Mouse (Mus musculus) spleen, adult 18-20 months (tissue): ENCODE measurements around the gene Trim24.
"Not testable (repeated sequence)": the region's sequence is repeated elsewhere in the genome, so short reads cannot be mapped to it uniquely, and the experiment has no call there.

Source experiments
- DNase-seq, 2 experiments: peaks; one replicate each; pipeline ENCODE4 v3.0.0; 2022; ENCODE audit warnings: mixed read lengths in 2 of 2

Gene Trim24

DNA sequence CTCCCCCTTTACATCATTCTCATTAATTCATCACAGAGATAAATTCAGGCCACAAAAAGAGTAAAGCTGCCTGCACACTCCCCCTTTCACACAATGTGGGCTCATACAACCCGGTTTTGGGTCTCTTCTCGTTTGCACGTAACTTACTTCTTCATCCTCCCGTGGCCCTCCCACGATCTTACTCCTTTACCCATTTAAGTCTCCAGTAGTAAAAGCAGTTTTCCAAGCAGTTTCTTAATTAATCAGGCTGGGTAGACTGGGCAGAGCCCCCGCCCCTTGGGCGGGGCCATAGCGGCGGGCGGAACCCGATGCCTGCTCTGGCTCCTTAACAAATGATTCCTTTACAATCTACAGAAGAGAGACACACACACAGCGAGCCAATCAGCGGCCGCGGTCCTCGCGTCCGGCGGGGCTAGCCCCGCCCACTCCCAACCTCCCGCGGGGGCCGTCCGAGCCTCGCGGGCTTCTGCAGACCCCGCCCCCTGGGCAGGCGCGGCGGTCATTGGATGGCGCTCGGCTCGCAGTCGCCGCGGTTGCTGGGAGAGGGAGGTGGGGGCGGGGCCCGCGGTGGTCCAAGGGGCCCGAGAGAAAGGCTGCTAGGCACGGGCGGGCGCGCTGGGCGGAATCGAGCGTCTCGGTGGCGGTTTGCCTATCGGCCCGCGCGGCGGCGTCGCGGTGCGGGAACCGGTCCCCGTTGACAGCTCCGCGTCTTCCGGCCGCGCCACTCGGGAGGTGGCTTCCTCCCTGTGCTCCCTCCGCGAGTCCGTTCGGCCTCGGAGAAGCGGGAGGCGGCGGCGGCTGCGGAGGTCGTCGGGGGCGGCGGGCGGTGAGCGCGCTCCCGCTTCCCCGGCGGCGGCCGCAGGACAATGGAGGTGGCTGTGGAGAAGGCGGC lies at the start of gene Trim24:
Trim24 (plus strand) TSS at position 567 of the 892 bp plus-strand sequence.
- DNase-seq, result peak; percentile 90 to 93

DNA sequence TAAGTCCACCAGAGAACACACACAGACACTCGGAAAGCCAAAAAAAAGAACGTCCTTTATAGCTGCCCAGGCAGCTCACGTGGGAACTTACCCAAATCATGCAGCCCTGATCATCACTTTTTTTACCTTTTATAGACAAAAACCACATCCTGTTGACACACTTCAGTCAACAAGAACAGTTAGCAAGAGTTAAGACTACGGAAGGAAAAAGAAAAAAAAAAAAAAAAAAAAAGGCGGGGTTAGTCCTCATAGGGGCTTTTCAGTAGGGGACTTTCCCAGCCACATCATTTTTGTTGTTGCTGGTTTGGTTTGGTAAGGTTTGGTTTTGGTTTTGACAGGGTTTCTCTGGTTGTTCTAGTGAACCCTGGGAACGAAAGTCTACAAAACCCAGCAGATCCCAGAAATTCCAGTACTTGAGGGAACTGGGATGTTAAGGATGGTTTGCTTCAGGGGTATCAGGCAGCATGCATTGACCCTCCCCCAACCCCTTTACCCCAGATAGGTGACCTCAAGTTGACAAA lies 49.0 kb upstream of the Trim24 start:
- DNase-seq, result no peak

DNA sequence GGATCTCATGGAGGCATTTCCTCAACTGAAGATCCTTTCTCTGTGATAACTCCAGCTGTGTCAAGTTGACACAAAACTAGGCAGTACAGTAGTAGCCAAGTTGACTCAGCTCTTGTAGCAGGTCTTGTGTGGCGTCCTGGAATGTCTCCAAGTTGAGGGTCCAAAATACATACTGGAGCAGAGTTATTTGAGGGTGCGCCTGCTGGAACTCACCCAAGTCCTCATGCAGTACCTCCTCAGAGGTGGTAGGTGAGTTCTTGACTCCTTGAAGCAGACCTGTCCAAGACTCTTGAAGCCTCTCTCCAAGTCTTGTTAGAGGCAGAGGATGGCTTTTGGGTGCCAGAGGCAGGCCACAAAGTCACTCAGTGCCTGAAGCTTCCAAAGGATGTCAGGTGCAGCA lies 48.2 kb upstream of the Trim24 start:
- DNase-seq, result no peak

DNA sequence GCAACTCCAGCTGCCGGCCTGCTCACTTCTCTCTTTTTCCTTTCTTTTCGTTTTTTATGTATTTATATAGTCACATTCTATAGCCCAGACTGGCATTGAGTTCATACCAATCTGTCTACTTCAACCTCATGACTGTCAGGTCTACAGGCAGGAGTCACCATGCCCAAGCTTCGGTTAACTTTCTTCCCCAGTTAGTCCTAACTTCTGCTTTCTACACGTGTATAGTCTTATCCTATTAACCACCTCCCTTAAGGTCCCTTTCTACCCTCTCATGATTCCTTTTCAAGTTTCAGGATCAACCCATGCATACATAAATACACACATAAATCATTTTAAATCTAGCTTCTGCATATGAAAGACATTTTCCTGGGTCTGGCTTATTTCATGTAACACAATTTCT lies 46.9 kb upstream of the Trim24 start:
- no peak for DNase-seq

DNA sequence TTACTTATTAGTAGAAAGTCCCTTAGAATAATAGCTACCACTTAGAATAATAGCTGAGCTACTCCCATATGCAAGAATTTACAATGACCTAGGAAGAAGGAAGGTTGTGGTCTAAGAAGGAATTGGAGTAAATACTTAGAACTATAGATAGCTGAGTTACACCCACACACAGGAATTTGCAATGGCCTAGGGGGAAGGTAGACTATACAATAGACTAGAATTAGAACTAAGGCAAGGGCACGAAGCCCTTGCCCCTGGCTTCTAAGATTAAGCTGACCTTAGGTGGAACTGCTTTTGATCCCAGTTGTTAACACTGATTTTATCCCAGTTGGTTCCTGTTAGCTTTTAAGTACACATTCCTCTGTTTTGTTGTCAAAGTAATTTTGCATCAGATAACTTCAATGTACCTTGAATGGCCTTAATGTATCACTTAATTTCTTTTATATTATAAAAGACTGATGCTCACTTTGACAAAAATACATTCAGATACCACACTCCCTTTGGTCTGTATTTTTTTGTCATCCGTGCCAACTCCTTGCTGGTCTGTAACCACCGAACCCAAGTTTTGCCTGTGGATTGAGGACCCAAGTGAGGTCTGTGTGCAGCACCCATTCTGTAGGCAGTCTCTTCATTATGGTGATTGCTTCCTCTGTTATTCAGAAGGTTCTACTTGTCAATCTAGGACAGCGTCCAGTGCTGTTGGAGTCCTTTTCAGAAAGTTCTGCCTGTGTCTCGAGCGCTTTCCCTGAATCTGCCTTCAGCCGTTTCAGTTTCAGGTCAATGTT lies 45.1 kb upstream of the Trim24 start:
- DNase-seq, result not testable (repeated sequence)

DNA sequence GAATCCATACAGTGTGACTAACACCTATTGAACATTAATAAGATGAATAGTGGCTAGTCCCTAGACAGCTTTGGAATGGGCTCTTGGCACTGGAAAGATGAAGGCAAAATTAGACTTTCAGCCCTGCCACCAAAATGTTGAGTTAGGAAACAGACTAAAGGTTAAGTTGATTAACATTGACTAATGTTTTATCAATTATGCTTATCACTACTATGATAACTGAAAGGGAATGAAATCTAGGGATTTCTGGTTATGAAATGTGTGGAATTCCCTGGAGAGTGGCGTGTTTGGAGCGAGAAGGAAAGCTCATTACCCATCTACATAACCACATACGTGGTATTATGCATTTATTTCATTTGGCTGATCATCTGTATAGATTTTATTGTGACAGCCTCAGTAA lies 41.7 kb upstream of the Trim24 start:
- DNase-seq, result no peak

DNA sequence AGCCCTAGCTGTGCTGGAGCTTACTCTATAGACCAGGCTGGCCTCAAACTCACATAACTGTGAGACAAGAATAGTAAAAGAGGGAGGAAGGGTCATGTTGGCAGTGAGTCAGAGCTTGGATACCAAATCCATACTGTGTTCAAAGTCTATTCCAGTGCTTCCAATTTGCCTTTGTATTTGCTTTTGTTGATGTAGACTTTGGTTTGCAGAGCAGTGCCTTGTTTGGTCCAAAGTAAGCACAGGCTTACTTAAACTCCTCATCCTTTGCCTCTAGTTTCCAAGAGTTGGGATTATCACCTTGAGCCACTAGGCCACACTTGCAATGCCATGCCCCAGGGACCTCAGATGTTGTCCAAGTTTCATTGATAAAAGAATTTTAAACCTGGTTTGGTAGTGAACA lies 41.0 kb upstream of the Trim24 start:
- DNase-seq, result no peak

DNA sequence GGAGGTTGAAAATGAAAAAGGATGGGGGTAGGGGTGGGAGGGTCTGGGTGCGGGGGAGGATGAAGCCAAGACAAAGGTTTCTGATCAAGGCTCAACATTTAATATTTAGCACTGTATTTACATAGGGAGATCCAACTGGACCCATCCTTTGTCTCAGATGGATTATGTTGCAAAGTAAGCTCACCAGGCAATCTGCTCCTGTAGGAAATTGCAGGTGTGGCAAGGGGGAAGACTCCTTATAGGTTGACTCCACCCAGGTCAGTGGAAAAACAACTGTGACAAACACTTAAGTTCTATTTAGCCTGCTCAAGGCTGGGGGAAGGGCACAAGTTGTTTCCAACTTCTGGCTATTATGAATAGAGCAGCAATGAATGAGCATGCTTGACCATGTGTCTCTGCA lies 36.9 kb upstream of the Trim24 start:
- DNase-seq, result no peak

DNA sequence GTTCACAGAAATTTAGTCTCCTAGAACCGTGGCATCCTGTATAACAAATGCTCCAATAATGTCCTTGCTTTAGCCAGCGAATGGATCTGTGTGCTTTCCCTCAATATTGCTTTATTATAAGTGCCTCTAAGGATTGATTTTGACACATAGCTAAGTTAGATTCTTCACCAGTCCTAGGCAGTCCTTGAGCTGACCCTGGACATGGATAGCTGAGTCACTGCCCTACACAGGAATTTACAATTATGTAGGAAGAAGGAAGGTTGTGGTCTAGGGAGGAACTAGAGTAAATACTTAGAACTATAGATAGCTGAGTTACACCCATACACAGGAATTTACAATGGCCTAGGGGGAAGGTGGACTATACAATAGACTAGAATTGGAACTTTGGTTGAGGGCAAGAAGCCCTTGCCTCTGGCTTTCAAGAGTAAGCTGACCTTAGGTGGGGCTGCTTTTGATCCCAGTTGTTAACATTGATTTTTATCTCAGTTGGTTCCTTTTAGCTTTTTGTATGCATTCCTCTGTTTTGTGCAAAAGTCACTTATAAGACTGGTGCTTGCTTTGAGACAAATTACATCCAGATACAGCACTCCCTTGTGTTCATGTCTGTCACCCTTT lies 33.6 kb upstream of the Trim24 start:
- DNase-seq, result not testable (repeated sequence)

DNA sequence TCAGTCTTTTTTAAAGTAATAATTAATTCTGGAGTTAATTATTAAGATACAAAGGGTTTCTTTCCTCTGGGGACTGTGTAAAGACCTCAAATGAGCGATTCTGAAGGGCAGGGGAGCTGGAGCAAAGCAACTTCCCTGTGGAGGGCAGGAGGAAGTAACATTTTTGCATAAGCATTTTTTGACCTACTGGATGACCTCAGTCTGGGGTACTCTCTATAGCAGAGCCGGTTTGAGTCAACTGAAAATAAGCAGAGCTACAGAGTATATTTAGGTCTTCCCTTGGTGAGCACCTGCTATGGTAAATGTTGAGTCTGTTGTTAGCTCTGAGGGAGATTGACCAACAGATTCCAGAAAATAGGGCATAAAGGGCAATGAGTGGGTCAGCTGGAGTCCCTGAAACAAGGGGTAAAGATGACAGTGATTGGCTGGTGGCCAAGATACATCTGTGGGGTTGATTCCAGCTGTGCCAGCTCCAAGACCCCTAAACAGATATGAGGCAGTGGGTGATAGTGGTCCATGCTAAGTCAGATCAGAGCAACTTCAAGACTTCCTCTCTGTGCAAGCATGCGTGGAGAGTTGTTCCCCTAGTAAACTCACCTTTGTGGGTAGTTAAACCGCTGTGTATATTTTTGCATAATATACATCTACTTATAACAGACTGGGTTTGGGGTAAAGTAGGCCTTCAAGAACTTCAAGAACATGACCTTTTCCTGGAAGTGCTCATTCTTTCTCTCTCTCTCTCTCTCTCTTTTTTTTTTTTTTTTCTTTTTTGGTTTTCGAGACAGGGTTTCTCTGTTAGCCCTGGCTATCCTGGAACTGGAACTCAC lies 27.6 kb upstream of the Trim24 start:
- DNase-seq, result peak in 1 of 2 experiments; percentile 19

DNA sequence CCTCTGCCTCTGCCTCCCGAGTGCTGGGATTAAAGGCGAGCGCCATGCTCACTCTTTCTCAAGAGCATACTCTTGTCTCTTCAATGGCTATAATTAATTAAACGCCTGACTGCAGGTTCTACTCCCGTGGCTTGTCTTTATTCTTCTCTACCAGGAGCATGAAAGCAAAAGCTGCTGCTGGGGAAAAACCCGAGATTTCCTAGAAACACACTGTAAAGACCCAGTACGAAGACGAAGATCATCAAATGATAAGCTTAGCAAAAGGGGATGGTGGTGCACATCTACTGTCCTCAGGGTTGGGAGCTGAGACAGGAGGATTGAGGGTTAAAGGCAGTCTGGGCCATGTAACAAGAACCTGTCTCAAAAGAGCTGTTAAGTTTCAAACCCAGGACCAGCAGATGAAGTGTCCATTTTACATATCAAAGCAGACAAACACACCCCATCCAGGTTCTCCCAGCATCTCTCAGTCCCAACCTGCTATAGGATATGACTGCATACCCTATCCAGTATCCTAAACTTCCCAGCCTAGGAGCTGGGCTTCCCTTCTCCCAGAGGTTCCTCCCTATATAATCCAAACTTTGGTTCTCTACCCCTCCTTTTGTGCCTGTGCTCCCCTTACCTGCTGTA lies 26.9 kb upstream of the Trim24 start:
- no peak for DNase-seq

DNA sequence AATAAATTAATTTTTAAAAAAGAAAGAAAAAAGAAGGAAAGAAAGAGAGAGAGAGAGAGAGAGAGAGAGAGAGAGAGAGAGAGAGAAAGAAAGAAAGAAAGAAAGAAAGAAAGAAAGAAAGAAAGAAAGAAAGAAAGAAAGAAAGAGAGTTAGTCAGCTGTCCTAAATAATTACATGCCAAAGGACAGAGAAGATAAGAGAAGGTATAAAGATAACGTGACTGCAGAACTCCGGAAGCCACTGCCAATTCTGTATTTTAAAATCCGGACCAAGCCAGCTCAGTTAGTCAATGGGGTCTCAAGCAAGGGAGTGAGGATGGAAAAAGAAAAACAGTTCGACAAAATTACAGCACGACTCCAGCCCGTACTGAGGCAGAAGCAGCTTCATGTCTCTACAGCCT lies 25.7 kb upstream of the Trim24 start:
- DNase-seq, result not testable (repeated sequence)

DNA sequence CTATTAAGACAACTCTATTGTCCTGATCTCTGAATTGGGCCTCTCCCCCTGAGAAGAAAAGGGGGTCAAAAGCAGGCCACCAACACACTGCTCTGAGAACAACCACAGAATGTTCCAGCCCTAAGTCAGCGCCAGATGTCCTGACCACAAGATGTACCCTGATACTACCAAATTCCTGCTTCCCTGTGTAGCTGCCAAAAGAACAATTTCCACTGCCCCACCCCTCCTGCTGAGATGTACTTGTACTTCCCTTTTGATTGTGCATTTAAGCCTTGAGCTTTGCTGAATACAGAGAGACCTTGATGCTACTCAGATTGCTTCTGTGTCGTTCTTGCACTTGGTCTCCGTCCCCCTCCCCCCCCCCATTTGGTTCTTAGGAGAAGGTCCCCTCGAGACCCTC lies 23.1 kb upstream of the Trim24 start:
- DNase-seq, result not testable (repeated sequence)

DNA sequence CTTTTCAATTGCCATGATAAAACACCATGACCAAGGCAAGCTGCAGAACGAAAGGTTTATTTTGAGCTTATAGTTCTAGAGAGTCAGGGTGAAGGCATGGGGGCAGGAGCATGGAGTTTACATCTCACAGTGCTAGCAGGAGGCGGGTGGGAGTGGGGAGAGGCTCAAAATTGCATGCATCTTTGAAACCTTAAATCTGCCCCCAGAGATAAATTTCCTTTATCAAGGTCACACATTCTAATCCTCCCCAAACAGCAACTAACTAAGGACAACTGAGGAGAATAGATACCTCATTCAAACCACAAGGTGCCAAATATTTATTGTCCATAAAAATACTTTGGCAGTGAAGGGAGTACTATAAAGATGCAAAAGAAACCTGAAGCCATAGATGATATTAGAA lies 19.3 kb upstream of the Trim24 start:
- DNase-seq, result no peak

DNA sequence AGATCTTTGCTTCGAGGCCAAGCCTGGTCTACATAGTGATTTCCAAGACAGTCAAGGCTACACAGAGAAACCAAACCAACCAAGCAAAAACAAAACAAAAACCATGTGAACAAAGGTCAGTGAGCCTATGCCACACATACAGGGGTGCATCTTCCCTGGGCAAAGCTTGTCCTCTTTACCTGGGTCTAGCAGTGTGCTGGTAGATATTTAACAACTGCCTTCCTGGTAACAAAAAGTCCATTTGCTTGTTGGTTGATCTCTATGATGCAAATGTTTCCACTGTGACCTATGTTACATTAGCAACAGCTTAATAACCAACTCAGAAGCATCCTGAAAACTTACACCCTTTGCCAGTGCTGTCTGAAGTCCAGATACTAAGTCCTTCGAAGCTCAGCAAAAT lies 17.3 kb upstream of the Trim24 start:
- no peak for DNase-seq

DNA sequence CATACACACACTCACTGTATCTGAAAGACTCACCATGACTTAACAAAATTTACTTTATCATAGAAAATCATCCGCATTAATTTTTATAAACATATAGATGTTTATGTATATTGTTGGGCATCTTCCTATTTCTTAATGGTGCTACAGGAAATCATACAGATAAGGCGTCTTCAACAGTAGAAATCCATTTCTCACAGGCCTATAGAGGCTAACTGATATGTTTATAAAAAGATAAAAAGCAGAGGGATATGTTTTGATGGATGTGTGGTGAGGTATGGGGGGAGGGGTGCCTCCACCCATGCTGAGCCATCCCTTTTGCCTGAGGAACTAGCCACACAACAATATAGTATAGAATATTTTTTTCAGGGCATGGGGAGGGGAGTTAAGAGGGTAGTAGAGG lies 15.2 kb upstream of the Trim24 start:
- no peak for DNase-seq

DNA sequence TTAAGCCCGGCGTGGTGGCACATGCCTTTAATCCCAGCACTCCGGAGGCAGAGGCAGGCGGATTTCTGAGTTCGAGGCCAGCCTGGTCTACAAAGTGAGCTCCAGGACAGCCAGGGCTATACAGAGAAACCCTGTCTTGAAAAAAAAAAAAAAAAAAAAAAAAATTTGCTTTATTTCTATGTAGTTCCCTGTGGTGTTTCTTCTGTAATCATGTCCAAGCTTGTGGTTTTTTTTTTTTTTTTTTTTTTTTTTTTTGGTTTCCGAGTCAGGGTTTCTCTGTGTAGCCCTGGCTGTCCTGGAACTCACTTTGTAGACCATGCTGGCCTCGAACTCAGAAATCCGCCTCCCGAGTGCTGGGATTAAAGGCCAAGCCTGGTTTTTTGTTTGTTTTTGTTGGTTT lies 14.3 kb upstream of the Trim24 start:
- not testable (repeated sequence) for DNase-seq

DNA sequence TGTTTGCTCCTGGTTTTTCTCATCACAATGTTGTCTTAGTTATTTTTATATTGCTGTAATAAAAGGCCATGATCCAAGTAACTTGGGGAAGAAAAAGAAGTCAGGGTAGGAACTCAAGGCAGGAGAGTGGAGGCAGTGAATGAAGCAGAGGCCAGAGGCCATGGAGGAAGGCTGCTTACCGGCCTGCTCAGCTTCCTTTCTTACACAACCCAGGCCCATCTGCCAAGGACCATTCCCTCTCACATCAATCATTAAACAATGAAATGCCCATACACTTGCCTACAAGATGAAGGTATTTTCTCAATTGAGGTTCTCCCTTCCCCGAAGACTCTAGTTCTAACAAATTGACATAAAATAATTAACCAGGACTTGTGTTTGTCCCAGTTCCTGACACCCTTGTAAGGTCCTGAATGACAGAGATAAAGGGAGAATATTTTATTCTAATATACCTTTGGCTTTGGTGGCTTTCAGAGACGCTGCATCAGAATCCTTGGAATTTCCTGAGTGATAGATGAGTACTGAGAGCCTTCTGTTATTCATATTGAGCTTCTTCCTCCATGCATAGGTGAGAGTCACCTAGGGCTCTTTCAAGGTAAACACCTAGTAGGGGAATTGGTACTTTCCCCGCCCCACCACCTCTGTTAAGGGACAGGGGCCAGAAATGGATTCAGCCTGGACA lies 13.3 kb upstream of the Trim24 start:
- DNase-seq, result no peak

DNA sequence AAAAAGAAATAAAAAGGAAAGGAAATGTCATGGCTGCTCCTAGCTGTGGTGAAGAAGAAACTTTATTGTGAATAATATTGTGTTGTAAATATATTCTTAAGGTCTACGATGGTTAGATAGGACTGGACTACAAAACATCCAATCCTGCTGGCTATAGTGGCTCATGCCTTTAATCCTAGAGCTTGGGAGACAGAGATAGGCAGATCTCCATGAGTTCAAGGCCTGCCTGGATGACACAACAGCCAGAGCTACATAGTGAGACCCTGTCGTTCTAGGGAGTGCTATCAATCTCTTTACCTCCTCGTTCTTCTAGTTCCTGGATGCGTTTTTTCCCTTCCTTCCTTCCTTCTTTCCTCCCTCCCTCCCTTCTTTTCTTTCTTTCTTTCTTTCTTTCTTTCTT lies 12.5 kb upstream of the Trim24 start:
- no peak for DNase-seq

DNA sequence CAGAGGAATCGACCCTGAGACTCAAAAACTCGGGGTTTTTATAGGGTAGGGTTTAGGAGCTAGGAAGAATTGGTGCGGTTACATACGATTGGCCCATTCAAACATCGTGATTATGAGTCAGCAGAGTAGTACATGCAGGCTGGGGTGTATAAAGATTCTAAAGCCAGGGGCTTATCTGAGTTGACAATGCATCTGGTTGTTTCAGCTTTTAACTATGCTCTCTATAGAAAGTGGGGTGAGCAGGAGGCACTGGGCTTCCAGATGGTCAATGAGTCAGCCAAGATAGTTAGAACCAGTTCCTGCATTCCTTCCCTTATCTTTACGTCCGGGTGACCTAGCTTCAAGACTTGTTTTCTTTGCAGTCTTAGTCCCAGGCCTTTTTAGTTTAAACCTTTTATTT lies 7.7 kb upstream of the Trim24 start:
- no peak for DNase-seq
